Mouse (Mus musculus): Measurements from ENCODE around the gene Phlpp2. TPM values are rescaled to one million over a fixed set of nuclear protein-coding genes. Genes with fewer than 3 reads are reported as not detected.

The Phlpp2 gene
- polyA plus RNA-seq (2015; fragmentation: Nextera tagmentation; extraction: Ambion mirVana): 2.6 and 2.7 TPM in 2 replicates

DNA sequence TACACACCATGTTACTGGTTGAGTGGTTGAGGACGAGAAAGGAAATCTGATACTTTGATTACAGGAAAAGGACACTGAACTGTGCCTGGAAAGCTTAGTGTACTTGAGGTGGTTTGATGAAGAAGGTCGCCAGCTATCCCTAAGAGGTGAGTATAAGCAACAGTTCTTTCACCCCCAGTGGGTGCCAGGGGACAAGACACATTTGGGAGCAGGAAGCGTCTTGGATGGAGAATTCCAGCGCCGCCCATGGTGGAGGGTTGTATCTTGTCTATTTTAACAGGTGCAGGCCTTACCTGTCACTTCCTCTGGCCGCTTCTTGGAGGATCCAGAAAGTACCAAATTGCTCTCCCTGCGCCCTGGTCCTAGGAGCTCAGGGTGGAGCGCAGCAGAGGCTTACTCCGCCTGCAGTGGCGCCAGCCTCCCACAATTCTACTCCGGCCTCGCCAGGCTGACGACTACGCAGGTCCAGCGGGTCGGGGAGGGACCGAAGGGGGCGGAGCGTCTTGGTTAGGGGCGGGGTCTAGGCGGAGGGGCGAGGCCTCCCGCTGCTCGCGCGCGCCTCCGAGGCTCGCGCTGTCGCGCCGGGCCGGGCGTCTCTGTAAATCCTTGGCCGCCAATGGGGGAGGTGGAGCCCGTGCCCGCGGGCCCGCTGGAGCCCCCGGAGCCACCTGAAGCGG lies at the start of gene Phlpp2:
Gene Phlpp2 (plus strand): TSS at position 540 of the 677 bp plus-strand sequence.
- Histone ChIP-seq H3K4me1 (ENCODE audit: insufficient read depth, low read length) (peaks cover 8% of the 10 kb centered on the region), H3K27me3 (ENCODE audit: insufficient read depth, low read length) (no peaks in the 10 kb centered on the region), H3K4me3 (ENCODE audit: low read length) (peak within 1 kb of the TSS; percentile 96), H3K36me3 (ENCODE audit: insufficient read depth, low read length) (no peaks in the 10 kb centered on the region), H3K9ac (replicated peaks; ENCODE audit: low read length) (peak within 1 kb of the TSS; percentile 93), H3K9me3 (ENCODE audit: low read length) (no peaks in the 10 kb centered on the region), H3K27ac (ENCODE audit: low read length) (peak within 1 kb of the TSS; percentile 93), H3K4me2 (replicated peaks; ENCODE audit: low read depth, low read length) (peak within 1 kb of the TSS; percentile 85)
- peak; percentile 99 for ATAC-seq (ENCODE audit: low FRiP score, low TSS enrichment)
- WGBS: under 1% methylated on average over 41 of the region's 42 CpGs

DNA sequence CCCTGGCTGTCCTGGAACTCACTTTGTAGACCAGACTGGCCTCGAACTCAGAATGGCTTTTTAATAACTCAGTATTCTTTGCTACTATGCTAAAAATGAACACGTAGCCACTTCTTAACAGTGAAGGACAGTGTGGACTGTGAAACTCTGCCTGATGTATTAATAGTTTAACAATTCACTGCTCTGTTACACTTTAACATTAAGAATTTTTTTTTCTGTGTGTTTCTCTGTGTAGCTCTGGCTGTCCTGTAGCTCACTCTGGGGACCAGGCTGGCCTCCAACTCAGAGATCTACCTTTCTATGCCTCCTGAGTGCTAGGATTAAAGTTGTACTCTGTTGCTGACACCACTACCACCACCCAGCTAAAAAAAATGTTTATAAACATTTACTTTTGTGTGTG lies 44.8 kb upstream of the Phlpp2 start:
- no peak overlapping the region for H3K4me3 ChIP-seq (ENCODE audit: low read length)
- H3K27me3 ChIP-seq (ENCODE audit: insufficient read depth, low read length): no peaks in the 10 kb centered on the region
- no peak overlapping the region for H3K9ac ChIP-seq (replicated peaks; ENCODE audit: low read length)
- H3K4me2 ChIP-seq (replicated peaks; ENCODE audit: low read depth, low read length): no peak overlapping the region
- ATAC-seq (ENCODE audit: low FRiP score, low TSS enrichment): peak; percentile 85
- 67% methylated on average over 2 of the region's 2 CpGs for WGBS
- H3K36me3 ChIP-seq (ENCODE audit: insufficient read depth, low read length): peaks cover 10% of the 10 kb centered on the region
- H3K4me1 ChIP-seq (ENCODE audit: insufficient read depth, low read length): peaks cover 9% of the 10 kb centered on the region; the same call in 1 of the 2 replicates
- H3K27ac ChIP-seq (ENCODE audit: low read length): peak overlapping the region; percentile 69; the same call in 1 of the 2 replicates
- H3K9me3 ChIP-seq (ENCODE audit: low read length): no peaks in the 10 kb centered on the region

DNA sequence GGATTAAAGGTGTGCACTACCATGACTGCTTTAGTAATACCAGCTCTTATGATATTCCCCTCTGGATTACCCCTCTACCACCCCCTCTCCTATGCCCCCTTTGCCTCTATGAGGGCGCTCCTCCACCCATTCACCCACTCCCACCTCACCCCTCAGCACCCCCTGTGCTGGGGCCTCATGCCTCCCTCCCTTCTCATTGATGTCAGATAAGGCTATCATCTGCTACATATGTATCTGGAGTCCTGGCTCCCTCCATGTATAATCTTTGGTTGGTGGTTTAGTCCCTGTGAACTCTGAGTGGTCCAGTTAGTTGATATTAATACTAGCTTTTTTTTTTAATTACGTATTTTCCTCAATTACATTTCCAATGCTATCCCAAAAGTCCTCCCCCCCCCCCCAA lies 28.5 kb upstream of the Phlpp2 start:
- Histone ChIP-seq H3K4me3 (ENCODE audit: low read length) (no peak overlapping the region), H3K4me2 (replicated peaks; ENCODE audit: low read depth, low read length) (no peak overlapping the region), H3K27ac (ENCODE audit: low read length) (no peak overlapping the region), H3K9ac (replicated peaks; ENCODE audit: low read length) (no peak overlapping the region), H3K4me1 (ENCODE audit: insufficient read depth, low read length) (no peaks in the 10 kb centered on the region), H3K9me3 (ENCODE audit: low read length) (no peaks in the 10 kb centered on the region), H3K36me3 (ENCODE audit: insufficient read depth, low read length) (peaks cover 25% of the 10 kb centered on the region), H3K27me3 (ENCODE audit: insufficient read depth, low read length) (no peaks in the 10 kb centered on the region)
- WGBS: 91% methylated on average over 2 of the region's 2 CpGs
- no peak for ATAC-seq (ENCODE audit: low FRiP score, low TSS enrichment)

DNA sequence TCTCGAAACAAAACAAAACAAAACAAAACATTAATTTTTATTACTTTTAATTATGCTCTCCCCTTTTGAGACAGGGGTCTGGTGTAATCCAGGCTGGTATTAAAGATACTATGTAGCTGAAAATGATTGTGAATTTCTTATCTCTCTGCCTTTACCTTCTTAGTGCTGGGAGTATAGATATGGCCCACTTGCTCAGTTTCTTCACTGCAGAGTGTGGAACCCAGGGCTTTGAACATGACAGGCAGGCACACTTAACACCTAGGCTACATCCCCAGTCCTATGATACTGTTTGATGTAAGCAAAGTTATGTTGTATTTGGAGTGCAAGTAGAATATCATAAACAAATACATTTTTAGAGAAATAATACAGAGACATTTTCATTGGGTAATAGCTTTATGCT lies 25.9 kb upstream of the Phlpp2 start:
- no peak for ATAC-seq (ENCODE audit: low FRiP score, low TSS enrichment)
- H3K36me3 ChIP-seq (ENCODE audit: insufficient read depth, low read length): peaks cover 22% of the 10 kb centered on the region
- no peak overlapping the region for H3K4me2 ChIP-seq (replicated peaks; ENCODE audit: low read depth, low read length)
- H3K27me3 ChIP-seq (ENCODE audit: insufficient read depth, low read length): no peaks in the 10 kb centered on the region
- no peak overlapping the region for H3K9ac ChIP-seq (replicated peaks; ENCODE audit: low read length)
- 48% methylated on average over 1 of the region's 1 CpGs for WGBS
- no peak overlapping the region for H3K27ac ChIP-seq (ENCODE audit: low read length)
- H3K9me3 ChIP-seq (ENCODE audit: low read length): no peaks in the 10 kb centered on the region
- H3K4me1 ChIP-seq (ENCODE audit: insufficient read depth, low read length): no peaks in the 10 kb centered on the region
- no peak overlapping the region for H3K4me3 ChIP-seq (ENCODE audit: low read length)

DNA sequence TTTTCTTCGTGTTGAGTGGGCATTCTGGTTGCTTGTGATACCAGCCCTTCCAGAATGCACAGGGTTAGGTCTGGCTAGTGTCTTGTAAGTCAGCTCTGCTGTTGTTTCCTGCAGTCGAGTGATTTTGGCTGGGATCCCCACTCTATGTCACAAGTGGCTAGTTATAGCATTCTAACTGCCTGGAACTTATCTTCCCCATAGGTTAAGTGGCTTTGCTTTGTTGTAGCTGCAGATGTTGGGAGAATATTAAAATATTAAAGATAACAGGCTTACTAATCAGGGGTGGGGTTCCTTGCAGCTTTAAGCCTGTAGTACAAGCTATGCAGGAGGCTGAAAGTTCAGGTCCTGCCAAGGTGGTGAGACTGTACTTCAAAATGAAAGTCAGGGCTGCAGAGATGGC lies 20.5 kb upstream of the Phlpp2 start:
- peaks cover 40% of the 10 kb centered on the region for H3K36me3 ChIP-seq (ENCODE audit: insufficient read depth, low read length)
- ATAC-seq (ENCODE audit: low FRiP score, low TSS enrichment): no peak

DNA sequence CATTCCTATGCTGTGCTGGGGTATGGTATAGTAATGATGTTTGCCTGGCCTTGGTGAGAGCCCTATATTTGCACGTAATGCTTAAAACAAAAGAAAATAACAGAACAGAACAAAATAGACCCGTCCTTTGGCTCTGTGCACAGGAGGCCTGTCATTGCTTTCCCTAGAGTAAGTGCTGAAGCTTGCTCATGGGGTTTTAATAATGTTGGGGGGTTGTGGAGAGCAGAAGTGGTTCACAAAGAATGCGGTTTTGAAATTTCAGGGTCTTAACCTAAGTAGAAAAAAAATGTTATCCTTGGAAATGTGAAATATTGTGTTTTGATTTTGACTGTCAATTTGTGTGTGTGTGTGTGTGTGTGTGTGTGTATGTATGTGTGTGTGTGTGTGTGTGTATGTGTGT lies 19.4 kb upstream of the Phlpp2 start:
- 81% methylated on average over 3 of the region's 3 CpGs for WGBS
- no peak for ATAC-seq (ENCODE audit: low FRiP score, low TSS enrichment)
- peaks cover 40% of the 10 kb centered on the region for H3K36me3 ChIP-seq (ENCODE audit: insufficient read depth, low read length)

More for the DNA sequence above, 20.5 kb upstream of the Phlpp2 start:
- no peak overlapping the region for H3K4me2 ChIP-seq (replicated peaks; ENCODE audit: low read depth, low read length)
- WGBS: 85% methylated on average over 2 of the region's 2 CpGs
- no peak overlapping the region for H3K9ac ChIP-seq (replicated peaks; ENCODE audit: low read length)
- H3K27ac ChIP-seq (ENCODE audit: low read length): no peak overlapping the region
- no peaks in the 10 kb centered on the region for H3K9me3 ChIP-seq (ENCODE audit: low read length)
- H3K4me3 ChIP-seq (ENCODE audit: low read length): no peak overlapping the region
- H3K27me3 ChIP-seq (ENCODE audit: insufficient read depth, low read length): no peaks in the 10 kb centered on the region
- no peaks in the 10 kb centered on the region for H3K4me1 ChIP-seq (ENCODE audit: insufficient read depth, low read length)

DNA sequence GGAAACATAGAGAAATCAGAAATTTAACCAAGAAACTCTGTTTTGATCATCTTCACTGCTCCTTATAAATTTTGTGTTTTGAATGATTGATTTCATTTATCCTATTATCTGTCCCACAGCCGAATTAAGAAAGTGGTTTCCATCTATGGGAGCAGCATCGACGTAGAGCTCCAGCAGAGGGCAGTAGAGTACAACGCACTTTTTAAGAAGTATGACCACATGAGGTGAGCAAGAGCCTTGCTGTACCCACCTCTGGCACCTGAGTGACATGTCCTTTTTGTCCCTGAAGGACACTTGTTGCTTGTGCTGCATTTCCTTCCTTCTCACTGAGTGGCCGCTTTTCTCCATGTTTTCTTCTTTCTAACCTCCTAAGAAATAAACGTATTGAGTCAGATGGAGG lies 14.9 kb upstream of the Phlpp2 start:
- ATAC-seq (ENCODE audit: low FRiP score, low TSS enrichment): no peak
- no peaks in the 10 kb centered on the region for H3K9me3 ChIP-seq (ENCODE audit: low read length)

More for the DNA sequence above, 19.4 kb upstream of the Phlpp2 start:
- H3K27me3 ChIP-seq (ENCODE audit: insufficient read depth, low read length): no peaks in the 10 kb centered on the region
- H3K4me3 ChIP-seq (ENCODE audit: low read length): no peak overlapping the region
- H3K4me2 ChIP-seq (replicated peaks; ENCODE audit: low read depth, low read length): no peak overlapping the region
- H3K27ac ChIP-seq (ENCODE audit: low read length): no peak overlapping the region
- no peak overlapping the region for H3K9ac ChIP-seq (replicated peaks; ENCODE audit: low read length)
- no peaks in the 10 kb centered on the region for H3K4me1 ChIP-seq (ENCODE audit: insufficient read depth, low read length)
- H3K9me3 ChIP-seq (ENCODE audit: low read length): no peaks in the 10 kb centered on the region

DNA sequence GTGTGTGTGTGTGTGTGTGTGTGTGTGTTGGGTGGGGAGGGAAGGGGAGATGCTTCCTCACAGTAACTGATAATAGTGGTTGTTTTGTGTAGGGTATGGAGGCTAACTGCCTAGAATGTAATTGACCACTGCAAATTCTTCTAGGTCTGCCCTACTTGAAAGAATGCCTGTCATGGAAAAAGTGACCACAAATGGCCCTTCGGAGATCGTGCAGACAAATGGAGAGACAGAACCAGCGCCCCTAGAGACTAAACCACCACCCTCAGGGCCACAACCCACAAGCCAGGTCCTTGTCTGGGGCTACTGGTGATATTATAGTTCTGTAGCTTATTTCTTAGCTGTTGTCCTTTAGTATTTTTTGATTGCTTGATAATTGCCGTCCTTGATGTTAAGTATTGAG lies 13.8 kb upstream of the Phlpp2 start:
- Histone ChIP-seq H3K4me3 (ENCODE audit: low read length) (no peak overlapping the region), H3K36me3 (ENCODE audit: insufficient read depth, low read length) (peaks cover 43% of the 10 kb centered on the region), H3K4me2 (replicated peaks; ENCODE audit: low read depth, low read length) (no peak overlapping the region), H3K4me1 (ENCODE audit: insufficient read depth, low read length) (no peaks in the 10 kb centered on the region), H3K27ac (ENCODE audit: low read length) (no peak overlapping the region), H3K9me3 (ENCODE audit: low read length) (no peaks in the 10 kb centered on the region), H3K27me3 (ENCODE audit: insufficient read depth, low read length) (no peaks in the 10 kb centered on the region), H3K9ac (replicated peaks; ENCODE audit: low read length) (no peak overlapping the region)
- 92% methylated on average over 4 of the region's 4 CpGs for WGBS
- ATAC-seq (ENCODE audit: low FRiP score, low TSS enrichment): no peak

More for the DNA sequence above, 14.9 kb upstream of the Phlpp2 start:
- Histone ChIP-seq H3K9ac (replicated peaks; ENCODE audit: low read length) (no peak overlapping the region), H3K4me1 (ENCODE audit: insufficient read depth, low read length) (no peaks in the 10 kb centered on the region), H3K4me2 (replicated peaks; ENCODE audit: low read depth, low read length) (no peak overlapping the region), H3K27me3 (ENCODE audit: insufficient read depth, low read length) (no peaks in the 10 kb centered on the region), H3K36me3 (ENCODE audit: insufficient read depth, low read length) (peaks cover 41% of the 10 kb centered on the region), H3K27ac (ENCODE audit: low read length) (no peak overlapping the region), H3K4me3 (ENCODE audit: low read length) (no peak overlapping the region)
- WGBS: 44% methylated on average over 6 of the region's 6 CpGs

DNA sequence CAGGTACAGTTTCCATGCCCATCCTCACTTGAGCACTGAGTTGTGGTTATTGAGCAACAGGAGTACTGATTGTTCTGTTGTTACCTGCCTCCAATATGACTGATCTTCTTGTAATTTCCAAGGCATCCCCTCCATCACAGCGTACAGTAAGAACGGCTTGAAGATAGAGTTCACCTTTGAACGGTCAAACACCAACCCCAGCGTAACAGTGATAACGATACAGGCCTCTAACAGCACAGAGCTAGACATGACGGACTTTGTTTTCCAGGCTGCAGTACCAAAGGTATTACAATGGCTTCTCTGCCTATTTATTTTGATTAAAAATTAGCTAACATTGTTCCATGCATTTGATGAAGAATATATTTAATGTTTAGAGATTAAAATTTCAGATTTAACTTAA lies 12.9 kb upstream of the Phlpp2 start:
- Histone ChIP-seq H3K27me3 (ENCODE audit: insufficient read depth, low read length) (no peaks in the 10 kb centered on the region), H3K4me1 (ENCODE audit: insufficient read depth, low read length) (no peaks in the 10 kb centered on the region), H3K27ac (ENCODE audit: low read length) (no peak overlapping the region), H3K36me3 (ENCODE audit: insufficient read depth, low read length) (peaks cover 46% of the 10 kb centered on the region), H3K9me3 (ENCODE audit: low read length) (no peaks in the 10 kb centered on the region), H3K4me3 (ENCODE audit: low read length) (no peak overlapping the region), H3K9ac (replicated peaks; ENCODE audit: low read length) (no peak overlapping the region), H3K4me2 (replicated peaks; ENCODE audit: low read depth, low read length) (no peak overlapping the region)
- 95% methylated on average over 6 of the region's 6 CpGs for WGBS
- no peak for ATAC-seq (ENCODE audit: low FRiP score, low TSS enrichment)

DNA sequence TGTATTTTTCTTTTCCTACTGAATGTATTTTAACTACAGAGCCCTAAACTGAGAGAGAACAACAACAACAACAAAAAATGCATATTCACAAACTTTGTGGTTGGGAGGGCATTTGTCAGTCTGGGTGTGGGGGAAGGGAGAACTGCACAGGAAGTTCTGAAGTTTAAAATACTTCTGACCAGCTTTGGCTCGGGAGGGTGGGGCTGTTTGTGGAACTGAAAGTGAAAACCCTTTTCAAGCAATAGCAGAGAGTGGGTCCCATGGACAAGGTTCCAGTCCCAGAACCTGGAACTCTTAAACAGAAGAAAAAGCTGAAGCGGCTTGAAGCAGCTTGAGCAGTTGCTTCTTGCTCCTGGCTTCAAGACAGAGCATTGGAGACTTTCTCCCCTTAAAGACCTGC lies 4.9 kb upstream of the Phlpp2 start:
- H3K4me1 ChIP-seq (ENCODE audit: insufficient read depth, low read length): peaks cover 3% of the 10 kb centered on the region; the same call in 1 of the 2 replicates
- no peaks in the 10 kb centered on the region for H3K27me3 ChIP-seq (ENCODE audit: insufficient read depth, low read length)
- peaks cover 31% of the 10 kb centered on the region for H3K36me3 ChIP-seq (ENCODE audit: insufficient read depth, low read length)
- ATAC-seq (ENCODE audit: low FRiP score, low TSS enrichment): no peak
- no peaks in the 10 kb centered on the region for H3K9me3 ChIP-seq (ENCODE audit: low read length)
- no peak overlapping the region for H3K4me2 ChIP-seq (replicated peaks; ENCODE audit: low read depth, low read length)
- WGBS: 73% methylated on average over 2 of the region's 2 CpGs
- H3K9ac ChIP-seq (replicated peaks; ENCODE audit: low read length): no peak overlapping the region
- H3K27ac ChIP-seq (ENCODE audit: low read length): 0 out of 2 replicates have a peak overlapping the region, but pooled peaks have one; percentile 29
- no peak overlapping the region for H3K4me3 ChIP-seq (ENCODE audit: low read length)

Measured in kidney, embryonic 16.5 days (tissue).